Mouse (Mus musculus): Measurements from ENCODE around the gene Fyb2.
"Not testable (repeated sequence)": the region's sequence is repeated elsewhere in the genome, so short reads cannot be mapped to it uniquely, and the experiment has no call there.

Fyb2 gene

DNA sequence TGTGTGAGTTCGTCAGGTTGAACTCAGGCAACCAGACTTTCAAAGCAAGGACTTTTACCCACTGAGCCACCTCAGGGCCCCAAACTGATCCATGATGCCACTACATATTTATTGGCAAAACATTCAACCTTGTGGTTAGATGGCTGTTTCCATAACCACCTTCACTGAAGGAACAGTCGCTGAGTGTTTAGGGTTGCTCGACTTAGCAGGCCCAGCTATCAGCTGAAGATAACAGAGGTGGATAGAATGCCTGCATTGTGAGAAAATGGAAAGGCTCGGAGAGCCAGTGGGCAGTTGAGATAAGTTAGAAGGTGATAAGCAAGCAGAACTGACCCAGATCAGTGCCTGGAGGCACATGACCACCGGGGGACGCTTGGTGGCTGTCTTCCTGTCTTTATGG is 26.3 kb downstream of the Fyb2 start:
- no peak for DNase-seq (ENCODE audit: low read depth in 2 of 2, low spot score in 2 of 2)

DNA sequence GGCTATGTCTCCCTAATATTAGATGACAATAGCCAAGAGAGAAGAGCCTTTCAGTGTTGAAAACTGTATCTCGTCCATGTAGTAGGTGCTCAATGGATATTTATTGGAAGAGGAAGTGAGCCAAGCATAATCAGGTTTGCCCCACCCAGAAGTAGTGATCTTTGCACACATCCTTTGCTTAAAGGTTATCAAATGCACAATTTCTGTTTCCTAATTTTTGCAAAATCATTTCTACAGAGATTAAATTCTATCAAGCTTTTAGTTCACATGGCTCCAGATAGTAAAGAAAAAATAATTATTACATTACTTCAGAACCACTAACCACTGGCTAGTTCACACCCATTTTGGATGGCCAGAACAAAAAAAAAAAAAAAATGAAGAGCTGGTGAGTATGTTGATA is 28.6 kb downstream of the Fyb2 start:
- DNase-seq (ENCODE audit: low read depth in 2 of 2, low spot score in 2 of 2): no peak

DNA sequence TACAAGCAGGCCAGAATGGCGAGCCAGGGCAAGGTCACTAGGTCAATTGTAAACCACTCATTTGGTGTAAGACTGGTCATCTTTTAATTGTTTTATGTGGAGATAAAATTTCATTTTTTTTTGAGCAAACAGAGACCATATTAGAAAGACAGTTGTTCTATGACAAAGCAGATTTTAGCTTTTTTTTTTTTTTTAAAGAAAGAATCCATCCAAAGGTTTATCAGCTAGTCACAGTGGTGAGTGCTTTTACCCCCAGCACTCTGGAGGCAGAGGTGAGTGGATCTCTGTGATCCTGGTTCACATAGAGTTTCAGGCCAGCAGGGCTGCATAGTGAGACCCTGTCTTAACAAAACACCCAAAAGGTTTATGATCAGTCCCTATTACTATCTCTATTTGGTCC is 31.2 kb downstream of the Fyb2 start:
- DNase-seq (ENCODE audit: low read depth in 2 of 2, low spot score in 2 of 2): no peak

DNA sequence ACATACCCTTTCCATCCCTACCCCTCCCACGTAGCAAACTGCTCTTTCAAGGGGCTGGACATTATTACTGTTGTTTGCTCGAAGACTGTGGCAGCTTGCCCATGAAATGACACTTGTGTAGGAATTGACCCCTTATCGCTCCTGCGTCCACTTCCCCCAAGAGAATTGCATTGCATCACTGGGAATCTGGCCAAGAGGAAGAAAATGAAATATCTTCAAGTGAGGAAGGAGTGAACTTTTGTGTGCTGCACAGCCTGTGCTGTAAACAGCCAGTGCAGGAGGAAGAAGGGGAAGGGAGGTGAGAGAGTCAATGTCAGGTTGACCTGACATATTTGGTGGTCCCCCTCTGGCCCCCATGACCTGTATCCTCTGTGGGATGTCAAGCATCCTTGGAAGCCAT is 35.6 kb downstream of the Fyb2 start:
- DNase-seq (ENCODE audit: low read depth in 2 of 2, low spot score in 2 of 2): no peak

DNA sequence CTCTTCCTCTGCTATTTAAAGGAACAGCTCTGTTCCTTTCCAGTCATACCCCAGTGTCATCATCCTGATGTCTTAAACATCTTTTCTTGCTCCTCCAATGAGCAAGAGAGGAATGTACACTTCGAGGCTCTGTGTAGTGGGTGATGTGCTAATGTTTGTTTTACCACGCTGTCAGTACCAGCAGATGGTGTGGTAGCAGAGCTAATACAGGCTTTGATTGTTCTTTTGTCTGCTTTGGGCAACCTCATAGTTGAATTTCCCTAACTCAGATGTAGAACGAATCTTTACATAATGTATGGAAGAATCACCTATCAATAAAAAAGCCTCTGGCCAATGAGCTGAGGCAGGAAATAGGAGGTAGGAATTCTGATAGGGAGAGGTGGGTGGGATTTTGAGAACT is 36.0 kb downstream of the Fyb2 start:
- DNase-seq (ENCODE audit: low read depth in 2 of 2, low spot score in 2 of 2): no peak

DNA sequence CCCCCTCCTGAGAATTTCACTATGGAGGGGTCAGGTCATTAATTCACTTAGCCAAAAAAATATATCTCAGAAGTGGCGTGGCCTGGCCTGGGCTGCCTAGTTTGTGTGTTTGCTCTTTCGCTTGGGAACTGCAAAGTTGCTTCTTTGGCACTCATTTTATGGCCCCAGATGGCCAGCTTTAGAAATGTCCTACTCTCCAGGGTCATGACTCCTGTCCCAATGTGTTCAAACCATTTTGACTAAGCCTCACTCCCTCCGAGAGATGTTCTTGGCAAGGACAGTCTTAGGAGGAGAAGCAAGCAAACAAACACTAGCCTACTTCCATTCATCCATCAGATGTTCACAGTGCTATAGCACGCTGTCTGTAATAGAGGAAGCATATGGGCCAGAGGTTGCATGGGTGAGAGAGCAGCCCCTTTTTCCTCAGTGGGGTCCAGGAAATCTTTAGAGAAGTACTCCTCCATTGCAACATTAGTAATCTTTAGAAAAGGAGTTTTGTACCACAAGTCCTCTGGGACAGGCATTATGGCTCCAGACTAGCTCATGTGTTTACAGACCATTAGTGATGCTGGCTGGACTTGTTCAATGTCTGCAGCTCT is 38.1 kb downstream of the Fyb2 start:
- no peak for DNase-seq (ENCODE audit: low read depth in 2 of 2, low spot score in 2 of 2)

DNA sequence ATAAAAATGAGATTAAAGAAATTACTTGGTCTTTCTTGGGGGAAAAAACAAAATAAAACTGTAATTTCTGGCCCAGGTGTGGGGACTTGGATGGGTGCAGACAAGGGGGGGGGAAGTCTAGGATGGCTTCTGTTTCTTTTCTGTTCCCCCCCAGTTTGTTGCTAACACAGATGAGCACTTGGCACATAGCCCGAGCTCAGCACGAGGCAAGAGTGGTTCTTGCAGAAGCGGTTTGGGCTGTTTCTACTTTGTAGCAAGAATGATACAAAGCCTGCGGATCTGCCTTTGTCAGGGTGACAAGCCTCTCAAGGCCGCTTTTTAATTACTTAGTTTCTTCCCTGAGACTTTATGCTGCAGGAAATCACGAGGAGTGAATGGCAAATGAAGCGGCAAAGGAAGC is 43.4 kb downstream of the Fyb2 start:
- no peak for DNase-seq (ENCODE audit: low read depth in 2 of 2, low spot score in 2 of 2)

DNA sequence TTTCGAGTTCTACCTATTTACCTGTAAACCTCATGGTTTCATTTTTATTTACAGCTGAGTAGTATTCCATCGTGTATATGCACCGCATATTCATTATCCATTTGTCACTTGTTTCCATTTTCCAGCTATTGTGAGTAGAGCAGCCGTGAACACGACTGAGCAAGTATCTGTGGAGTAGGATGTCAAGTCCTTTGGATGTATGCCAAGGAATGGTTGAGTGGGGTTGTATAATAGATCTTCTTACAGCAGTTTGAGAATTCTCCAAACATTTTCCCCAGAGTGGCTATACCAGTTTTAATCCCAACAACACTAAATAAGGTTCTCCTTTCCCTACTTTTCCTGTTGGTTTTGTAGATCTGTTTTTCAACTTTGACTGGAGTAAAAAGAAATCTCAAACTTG is 48.2 kb downstream of the Fyb2 start:
- no peak for DNase-seq (ENCODE audit: low read depth in 2 of 2, low spot score in 2 of 2)

DNA sequence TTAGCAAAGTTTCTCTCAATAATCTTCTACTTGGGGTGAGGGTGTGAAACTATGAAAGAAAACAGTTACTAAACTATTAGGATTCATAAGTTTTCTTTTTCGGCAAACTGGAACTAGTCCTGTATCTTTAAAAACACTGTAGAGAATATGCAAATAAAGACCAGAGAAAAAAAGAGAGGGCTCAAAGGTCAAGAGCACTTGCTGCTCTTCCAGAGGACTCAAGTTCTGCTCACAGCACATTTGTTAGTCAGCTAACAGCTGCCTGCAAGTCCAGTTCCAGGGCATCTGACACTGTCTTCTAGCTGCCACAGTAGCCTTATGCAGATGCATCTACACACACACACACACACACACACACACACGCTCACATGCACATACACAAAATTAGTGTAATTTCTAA is 59.4 kb downstream of the Fyb2 start:
- DNase-seq (ENCODE audit: low read depth in 2 of 2, low spot score in 2 of 2): no peak

DNA sequence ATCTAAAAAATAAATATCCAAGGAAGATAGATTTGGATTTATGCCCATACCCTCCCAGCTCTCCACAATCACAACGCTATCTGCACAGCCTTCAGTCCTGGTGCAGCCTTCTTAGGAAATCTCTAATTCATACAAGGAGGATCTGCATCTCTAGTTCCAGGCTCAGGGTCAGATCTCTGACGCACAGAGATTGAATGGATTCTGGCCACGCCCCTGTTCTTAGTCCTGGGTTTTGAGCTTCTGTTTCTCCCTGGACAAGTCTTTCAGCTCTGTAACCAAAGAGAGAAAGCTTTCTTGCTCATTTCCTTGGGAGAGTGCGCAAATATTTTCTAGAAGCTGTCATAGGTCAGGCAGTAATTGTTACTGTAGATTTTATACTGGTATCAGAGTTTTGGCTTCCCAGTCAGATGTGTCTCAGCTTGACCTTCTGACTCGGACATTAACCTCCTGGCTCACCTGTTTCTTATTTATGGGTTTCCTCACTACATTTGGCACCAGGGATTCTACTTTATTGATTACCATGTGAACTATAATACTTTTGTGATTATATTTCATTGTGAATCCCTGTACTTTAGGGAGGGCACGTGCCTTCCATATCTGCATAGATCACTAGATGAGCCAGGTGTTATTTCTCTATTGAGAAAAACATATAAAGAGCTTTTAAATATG is 62.0 kb downstream of the Fyb2 start:
- no peak for DNase-seq (ENCODE audit: low read depth in 2 of 2, low spot score in 2 of 2)

DNA sequence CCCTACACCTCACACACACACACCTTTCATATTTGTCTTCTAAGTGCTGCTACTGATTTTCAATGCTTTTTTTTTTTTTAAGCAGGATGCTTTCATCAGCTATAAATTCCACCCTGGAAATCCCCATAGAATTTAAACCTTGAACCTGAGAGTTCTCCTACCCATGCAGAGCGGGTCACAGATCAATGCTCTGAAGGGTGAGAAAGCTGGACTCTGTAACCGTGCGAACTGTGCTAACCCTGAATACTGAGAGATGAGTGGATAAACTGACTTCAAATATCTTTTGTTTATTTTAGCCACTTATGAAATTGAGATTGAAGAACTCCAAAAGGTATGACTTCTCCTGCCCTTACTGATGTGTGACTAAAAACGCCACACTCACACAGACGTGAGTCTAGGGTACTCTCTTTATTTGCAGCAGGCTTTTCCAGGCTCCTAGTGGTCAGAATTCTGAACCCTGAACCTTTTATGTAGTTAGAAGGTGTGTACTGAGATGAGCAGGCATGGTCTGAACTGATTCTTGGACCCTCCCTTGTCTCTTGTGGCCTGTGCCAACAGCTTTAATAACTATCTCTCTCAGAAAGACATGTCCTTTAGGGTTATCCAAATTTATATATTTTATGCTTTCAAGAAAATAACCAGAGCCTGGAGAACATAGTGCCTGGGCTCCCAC is 72.8 kb downstream of the Fyb2 start:
- DNase-seq (ENCODE audit: low read depth in 2 of 2, low spot score in 2 of 2): no peak

DNA sequence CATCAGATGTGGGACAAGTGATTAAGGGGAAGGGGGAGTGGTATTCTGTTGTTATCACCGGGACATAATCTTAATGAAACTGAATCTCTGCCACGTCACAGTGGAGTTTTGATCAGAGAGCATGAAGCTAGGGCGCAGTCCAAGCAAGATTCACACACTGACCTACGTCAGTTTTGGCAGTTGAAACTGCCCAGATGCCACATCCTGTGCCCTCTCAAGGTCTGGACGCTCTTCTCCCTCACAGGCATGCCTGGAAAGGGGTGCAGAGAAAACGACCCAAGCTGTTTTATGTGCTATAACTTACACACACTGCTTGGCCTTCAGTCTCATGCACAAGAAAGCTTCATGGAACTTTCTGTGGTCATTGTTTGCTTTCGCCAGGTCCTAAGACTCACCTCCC is 74.4 kb downstream of the Fyb2 start:
- no peak for DNase-seq (ENCODE audit: low read depth in 2 of 2, low spot score in 2 of 2)

DNA sequence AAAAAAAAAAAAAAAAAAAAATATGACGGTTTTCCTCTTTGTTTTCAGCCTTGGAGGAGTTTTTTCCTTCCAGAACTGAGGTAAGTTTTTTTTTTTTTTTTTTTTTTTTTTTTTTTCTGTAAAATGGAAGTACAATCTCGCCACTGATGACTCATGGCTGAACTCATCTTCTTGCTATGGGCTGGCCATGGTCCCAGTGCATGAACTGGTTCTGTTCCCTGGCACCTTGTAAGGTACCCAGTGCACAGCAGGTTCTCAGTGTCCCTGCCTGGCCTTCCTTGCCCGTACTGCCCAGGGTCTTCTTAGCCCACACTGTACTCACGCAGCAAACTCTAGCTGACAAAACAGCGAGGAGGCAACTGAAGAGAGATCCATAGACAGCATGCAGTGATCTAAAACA is 74.8 kb downstream of the Fyb2 start:
- no peak for DNase-seq (ENCODE audit: low read depth in 2 of 2, low spot score in 2 of 2)

DNA sequence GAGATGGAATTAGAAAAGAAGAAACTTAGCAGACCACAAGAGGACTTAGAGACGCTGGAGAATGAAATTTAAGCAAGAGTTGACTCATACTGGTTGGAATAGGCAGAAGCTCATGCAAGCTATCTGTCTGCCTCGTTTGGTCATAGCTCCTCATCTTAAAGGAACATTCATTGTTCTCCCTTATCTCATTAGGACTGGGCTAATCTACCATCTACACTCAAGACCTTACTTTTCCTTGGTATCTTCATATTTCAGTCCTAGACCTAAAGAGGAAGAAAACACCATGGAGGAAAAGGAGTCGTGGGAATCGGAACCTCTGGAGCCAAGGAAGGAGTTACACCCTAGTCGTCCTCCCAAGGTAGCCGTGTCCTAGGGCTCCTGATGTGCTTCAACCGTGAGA is 75.5 kb downstream of the Fyb2 start:
- no peak for DNase-seq (ENCODE audit: low read depth in 2 of 2, low spot score in 2 of 2)

DNA sequence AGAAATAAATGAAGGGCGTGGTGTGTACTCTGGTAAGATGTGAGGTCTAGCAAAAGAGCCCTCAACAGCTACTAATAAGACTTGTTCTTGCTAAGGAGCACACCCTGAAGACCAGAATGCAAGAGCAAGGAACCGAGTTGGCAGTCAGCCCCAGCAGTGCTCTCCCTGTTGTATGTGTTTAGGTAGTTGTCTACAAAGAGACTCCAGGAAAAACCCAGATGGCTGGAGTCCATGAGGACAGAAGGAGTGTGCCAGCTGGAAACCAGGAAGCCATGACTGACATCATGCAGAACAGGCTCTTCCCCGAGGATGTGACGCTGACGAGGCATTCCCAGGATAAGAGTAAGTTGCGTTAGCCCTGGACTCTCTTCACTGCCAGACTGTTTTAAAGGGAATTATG is 76.8 kb downstream of the Fyb2 start:
- no peak for DNase-seq (ENCODE audit: low read depth in 2 of 2, low spot score in 2 of 2)

DNA sequence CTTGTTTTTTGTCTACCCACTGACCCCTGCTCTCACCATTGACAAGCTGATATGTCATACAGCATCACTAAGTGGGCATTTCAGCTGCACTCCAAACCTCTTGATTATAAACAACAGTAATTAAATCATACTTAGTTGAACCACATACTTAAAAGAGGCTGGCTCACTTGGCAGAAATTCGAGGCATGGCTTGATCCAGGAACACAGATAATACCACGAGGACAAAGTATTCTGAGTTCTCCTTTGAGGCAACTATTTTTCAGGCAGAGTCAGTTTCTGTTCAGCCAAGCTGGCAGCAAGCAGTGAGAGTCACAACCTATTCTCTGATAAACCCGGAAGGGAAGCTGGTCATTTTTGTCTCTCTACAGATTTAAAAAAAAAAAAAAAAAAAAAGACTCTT is 77.4 kb downstream of the Fyb2 start:
- DNase-seq (ENCODE audit: low read depth in 2 of 2, low spot score in 2 of 2): no peak

DNA sequence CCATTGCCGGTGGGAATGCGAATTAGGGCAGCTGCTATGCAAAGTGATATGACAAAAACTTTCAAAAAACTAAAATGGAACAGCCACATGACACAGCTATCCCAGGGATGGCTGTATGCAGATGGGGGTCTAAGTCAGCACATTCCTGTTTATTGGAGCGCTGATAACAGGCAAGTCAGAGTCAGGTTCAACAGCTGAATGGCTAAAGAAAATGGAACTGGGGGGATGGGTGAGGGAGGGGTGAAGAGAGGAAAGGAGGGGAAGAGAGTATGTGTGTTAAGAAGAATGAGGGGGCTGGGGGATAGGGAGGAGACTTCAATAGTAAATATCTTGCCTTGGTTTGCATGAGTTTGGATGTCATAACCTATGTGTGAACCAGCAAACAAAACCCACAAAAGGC is 79.0 kb downstream of the Fyb2 start:
- no peak for DNase-seq (ENCODE audit: low read depth in 2 of 2, low spot score in 2 of 2)

DNA sequence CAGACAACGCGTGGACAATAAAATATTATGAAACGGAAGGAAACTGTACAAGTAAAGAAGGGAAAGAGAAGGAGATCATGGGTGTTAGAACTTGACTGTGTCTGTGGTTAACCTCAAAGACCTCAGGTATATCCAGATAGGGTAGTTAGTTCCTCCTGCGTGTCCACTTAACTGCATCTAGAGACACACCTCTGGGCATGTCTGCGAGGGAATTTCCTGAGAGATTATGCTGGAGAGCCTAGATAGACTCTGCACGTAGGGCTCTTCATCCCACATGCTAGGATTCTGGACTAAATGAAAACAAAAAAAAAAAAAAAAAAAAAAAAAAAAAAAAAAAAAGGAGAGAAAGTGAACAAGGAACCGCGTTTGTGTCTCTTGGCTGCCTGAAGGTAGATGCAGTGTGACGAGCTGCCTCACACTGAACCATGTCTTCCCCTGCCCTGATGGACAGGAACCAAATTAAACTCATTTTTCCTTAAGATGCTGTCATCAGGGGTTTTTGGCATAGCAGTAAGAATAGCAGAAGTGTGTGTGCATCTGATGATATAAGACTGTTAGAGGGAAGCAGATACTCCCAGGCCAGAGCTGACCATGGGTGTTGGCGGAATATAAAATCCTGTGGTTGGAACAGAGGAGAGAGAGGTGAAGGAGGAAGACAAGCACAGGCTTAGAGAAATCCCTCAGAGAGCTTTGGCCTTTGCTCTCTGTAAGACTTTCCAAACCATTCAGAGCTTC is 80.1 kb downstream of the Fyb2 start:
- no peak for DNase-seq (ENCODE audit: low read depth in 2 of 2, low spot score in 2 of 2)

DNA sequence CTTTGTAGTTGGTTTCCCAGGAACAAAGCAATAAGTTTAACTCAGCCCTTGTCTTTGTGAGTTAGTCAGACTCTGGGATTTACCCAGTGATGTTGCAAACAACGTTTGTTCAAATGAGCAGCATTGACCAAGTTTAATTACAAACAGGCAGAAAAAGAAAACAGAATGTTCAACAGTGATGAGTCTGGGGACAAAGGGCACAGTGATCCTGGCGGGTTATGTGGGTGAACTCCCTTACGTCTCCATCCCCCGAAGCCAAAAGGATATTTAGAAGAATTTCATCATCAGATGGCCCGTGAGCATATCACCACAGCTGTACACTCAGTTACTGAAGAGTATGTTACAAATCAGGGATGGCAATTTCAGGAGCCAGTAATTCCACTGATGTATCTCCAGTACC is 86.4 kb downstream of the Fyb2 start:
- DNase-seq (ENCODE audit: low read depth in 2 of 2, low spot score in 2 of 2): no peak

DNA sequence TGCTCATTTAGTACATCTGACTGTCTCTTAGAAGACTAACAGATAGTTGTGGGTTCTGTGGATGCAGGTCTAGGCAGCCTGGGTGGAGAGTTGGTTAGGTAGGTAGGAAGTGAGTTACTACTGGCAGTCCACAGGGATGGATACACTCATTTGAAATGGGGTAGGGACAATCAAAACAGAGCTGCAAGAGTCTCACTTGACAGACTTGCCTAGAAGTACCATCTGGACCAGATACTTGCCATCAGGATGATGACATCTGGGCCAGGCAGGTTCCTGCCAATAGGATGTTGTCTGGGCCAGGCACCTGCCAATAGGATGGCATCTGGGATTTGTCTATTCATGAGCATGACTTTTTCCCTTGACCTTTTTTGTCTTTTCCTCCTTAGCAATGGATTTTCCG is 88.5 kb downstream of the Fyb2 start:
- DNase-seq (ENCODE audit: low read depth in 2 of 2, low spot score in 2 of 2): no peak

DNA sequence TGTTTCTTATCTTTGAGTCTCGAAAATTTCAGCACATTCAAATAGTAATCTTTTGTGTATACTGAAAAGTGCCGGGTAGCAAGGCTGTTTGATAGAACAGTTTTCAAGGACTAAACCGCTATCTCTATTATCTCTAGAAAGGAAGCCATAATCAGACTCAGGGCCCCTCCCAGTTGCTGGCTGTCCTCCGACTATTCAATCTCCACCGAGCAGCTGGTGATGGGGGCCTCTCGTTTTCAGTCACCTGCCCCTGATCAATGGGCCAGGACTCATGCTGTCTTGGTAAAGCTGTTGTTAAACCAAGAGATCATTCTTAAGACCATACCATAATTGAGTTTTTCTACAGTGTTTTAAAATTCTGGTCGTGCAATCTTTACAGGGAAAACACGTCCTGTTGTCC is 90.9 kb downstream of the Fyb2 start:
- DNase-seq (ENCODE audit: low read depth in 2 of 2, low spot score in 2 of 2): no peak

DNA sequence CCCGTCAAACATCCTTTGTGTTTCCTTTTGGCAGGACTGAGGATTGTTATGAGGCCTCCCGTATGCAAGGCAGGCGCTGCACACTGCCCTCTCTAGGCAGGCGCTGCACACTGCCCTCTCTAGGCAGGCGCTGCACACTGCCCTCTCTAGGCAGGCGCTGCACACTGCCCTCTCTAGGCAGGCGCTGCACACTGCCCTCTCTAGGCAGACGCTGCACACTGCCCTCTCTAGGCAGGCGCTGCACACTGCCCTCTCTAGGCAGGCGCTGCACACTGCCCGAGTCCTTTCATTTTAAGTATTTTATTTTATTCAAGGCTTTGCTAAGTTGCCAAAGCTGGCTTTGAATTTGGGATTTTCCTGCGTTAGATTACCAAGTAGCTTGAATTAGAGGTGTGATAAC is 91.4 kb downstream of the Fyb2 start:
- not testable (repeated sequence) for DNase-seq (ENCODE audit: low read depth in 2 of 2, low spot score in 2 of 2)

All from CD8-positive naive resting alpha-beta T cell, adult 2 months (primary cell).